Mouse (Mus musculus) spleen, adult 18-20 months (tissue): Measurements from ENCODE around the gene Cxcl3.
"Not testable (repeated sequence)": the region's sequence is repeated elsewhere in the genome, so short reads cannot be mapped to it uniquely, and the experiment has no call there.

ENCODE experiments used
- DNase-seq, 2 experiments: peaks; one replicate each; pipeline ENCODE4 v3.0.0; 2022; ENCODE audit warnings: mixed read lengths in 2 of 2

Gene Cxcl3

DNA sequence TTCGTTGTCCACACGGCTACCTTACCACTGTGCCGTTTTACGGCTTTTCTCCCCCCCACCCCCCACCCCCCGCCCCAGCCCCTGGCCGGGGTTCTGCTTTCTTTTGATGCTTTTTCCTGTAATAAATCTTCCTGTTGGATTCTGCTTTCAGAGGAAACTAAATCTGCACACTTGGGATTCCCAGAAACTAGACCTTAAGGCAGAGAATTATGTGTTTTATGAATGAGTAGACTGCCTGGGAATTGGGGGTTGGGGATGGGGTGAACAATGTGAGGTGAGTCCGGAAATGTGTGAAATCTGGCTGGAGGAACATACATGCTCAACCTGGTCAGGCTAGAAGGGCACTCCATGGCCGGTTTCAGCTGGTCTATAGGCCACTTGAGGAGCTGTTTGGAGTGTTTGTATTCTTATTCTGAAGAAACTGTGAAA, 4.2 kb downstream of the Cxcl3 start:
- DNase-seq = no peak

DNA sequence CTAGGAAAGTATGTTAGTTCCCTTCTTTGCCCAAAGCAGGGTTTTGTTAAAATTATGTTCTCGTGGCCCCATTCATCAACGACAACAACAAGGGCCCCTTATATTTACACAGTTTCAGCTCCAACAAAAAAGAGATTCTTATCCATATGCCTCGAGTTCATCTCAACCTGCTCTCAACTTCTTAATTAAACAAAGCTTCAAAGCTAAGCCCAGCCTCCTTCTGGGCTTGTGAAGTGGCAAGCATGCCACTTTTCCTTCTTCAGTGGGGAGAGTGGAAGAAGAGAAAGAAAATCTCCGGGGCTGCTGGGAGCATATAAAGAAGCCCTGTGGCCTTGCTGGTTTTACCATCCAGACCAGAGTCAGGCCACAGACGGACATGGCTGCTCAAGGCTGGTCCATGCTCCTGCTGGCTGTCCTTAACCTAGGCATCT, 8.3 kb downstream of the Cxcl3 start, which contains the start of gene Cxcl15:
Gene Cxcl15 (plus strand): TSS at position 340 of the 431 bp plus-strand sequence.
- no peak for DNase-seq

DNA sequence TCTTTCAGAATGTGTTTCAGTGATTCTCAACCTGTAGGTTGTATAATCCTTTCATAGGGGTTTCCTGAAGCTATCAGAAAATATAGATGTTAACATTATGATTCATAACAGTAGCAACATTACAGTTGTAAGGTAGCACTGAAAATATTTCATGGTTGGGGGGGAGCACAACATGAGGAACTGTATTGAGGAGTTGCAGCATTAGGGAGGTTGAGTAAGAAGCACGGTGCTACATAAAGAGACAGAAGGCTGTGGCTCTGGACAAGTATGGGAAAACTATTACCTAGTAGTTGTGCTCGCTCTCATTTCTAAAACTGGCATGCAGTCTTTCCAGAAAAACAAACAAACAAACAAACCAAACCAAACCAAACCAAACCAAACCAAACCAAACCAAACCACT, 9.5 kb downstream of the Cxcl3 start:
- DNase-seq = not testable (repeated sequence)

DNA sequence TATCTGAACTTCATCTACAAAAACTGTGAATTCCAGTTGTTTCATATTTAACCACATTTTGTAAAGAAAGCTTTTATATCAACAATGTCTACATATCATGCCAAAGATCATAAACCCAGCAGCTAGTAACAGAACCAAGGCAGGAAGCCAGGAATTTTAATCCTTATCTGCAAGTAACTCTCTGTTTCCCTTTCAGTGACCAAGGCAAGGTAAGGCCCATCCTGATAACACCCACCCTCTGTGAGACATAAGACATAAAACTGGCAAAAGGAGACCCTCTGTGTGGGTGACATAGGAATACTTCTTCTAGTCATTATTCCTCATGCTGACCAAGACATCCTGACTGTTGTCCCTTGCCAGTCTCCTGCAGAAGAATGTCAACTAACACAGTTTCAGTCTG, 18.7 kb downstream of the Cxcl3 start:
- no peak for DNase-seq

DNA sequence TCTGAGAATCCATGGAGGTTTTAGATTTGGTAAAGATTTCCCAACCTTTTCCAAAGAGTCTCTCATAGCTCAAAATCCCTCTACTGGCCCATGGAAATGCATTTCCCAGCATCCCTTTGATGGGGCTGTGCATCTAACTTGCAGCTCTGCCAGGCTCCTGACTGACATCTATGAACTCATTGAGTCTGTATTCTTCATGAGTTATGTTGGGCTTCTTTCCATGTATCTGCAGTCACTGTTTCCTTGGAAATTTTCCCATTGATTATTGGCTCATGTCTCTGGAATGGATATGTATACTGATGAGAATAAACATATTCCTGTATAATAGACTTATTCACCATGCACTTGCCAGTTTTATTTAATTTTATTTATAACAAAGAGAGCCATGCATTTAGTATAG, 20.1 kb downstream of the Cxcl3 start:
- DNase-seq = no peak

DNA sequence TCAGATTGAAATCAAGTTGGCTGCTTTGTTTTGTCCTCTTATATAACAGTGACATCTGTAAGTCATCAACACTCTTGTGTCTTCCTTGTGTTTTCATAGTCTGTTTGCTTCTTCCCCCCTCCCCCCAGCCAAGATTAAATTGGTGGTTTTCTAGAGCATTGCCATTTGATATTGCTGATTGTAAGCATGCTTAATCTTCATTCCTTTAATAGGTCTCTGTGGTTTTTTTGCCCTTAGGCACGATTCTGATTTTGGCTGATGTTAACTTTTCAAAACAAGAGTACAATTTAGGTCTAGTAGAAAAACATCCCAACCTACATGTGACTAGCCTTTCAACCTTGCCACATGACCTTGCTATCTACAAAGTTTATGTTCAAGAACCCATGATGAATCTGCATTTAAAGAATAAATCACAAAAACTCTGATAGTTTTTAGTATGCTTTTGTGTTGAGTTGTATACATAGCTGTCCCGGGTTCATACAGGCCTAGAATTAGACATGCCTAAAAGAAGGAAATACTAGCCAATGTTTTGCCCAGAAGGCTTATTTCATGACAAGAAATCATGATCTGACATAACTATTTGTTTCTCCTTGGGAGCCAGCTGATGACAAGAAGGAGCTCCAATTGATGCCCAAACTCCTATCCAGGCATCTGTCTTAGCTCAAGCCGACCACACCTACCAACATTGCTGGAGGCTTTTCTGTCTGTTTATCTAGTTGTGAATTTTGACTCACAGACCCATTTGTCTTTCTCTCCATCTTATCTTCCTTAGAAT, 21.5 kb downstream of the Cxcl3 start:
- DNase-seq = no peak

DNA sequence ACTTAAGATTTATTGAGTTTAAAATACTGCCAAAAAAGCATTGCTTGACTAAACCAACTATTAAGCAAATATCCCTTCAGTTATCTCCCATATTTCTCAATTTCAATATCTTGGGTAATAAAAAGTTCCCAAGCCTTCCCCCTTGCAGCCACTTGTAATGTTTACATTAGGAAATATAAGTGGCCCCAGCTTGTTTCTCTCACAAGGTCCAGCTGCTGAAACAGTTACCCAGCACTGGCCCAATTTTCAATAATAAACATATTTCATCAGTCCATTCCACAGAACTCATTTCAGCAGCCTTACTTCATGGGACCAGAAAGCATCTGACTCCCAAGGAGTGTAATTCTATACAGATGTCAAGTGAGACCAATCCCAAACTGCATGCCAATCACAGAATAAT, 33.9 kb downstream of the Cxcl3 start:
- no peak for DNase-seq

DNA sequence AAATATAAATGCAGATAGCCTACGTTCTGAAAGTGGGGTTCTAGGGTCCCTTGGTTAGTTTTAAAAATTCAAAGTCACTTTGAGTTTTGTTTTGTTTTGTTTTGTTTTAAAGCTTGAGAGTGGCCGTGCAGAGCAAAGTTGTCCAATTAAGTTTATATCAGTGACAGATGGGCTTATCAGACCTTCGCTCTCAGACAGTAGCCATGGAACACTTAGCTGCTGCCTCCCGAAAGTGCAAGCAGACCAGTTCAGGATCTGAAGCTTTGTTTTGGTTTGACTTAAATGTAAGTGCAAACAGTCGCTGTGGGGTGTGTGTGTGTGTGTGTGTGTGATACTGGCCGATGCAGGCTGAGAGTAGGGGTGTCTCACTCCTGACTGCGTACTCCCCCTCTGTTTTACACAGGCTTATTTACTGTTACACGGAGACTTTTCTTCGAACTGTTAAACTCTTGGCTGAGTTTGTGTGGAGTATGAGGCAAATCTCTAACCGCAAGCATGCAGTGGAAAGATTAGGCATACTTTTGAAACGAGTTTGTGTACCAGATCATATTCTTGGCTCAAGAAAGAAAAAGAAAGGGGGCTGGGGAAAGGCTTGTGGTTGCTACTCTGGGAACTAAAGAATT, 46.4 kb downstream of the Cxcl3 start:
- DNase-seq = no peak

DNA sequence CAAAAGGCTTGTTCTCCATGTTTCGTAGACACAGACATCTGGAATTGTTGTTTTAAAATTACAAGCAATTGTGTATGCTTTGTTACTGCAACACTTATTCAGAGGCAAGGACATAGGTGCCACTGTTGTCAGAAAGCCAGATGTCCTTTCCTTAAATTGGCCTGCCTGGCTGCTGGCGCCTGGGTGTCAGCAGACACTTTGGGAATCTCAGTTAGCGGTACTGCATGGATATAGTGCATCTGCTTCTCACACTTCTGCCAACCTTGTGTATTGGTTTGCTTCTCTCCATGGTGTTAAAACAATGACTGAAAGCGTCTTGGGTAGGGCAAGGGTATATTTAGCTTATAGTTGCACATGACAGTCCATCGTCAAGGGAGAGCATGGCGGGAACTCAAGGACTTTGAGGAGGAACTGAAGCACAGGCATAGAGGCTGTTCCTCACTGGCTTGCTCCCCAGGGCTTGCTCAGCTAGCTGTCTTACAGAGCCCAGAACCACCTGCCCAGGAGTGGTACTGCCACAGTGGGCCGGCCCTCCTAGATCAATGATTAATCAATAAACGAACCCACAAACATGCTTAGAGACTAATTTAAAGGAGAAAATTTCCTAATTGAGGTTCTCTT, 47.0 kb downstream of the Cxcl3 start:
- no peak for DNase-seq

DNA sequence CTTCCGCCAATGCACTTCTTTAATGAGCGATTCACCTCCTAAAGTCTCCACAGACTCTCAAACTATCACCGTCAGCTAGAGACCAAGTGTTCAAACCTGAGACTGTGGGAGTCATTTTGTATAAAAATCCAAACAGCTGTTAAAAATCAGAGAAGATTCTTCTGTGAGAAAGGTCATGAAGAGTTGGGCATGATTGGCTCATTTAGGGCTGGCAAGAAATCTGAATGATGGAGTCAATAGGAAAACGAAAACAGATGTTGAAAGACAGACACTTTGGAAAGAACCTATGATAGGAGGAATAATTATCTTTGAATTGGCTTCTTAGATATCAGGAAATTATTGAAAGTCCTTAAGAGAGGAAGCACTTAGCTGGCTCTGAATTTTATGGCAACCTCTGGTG, 48.5 kb downstream of the Cxcl3 start:
- no peak for DNase-seq

DNA sequence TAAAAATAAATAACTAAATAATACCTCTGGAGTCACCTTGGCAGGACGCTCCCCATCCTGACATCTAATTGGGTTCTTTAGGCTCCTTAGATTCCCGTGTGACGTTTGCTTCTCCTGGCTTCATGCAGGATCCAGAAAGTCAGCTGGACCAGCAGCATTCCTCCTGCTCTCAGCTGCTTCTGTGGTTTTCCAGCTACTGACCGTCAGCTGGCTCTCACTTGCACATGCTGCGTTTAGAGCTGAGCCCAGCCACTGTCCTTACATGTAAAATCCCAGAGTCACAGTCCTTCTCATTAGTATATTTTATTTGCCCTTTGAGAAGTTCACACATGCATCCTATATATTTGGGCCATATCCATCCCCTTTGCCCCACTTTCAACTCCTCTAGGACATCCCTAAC, 52.7 kb downstream of the Cxcl3 start:
- no peak for DNase-seq
